Mouse (Mus musculus) limb, embryonic 12.5 days (tissue): ENCODE measurements at regions not wholly inside any gene's neighbourhood (a gene's known extent, or its start where the extent isn't known, plus 50 kb on each side); places are given as distances from the start of the nearest gene placed in this dataset.

Experiments used
- ATAC-seq: fragments of 200-750 bp; cut with Nextera tagmentation; 2 replicates; pipeline ENCODE4 v1.8.0; 2017; ENCODE audit warnings: low read depth, moderate TSS enrichment; ENCODE audit not compliant: insufficient number of reproducible peaks, insufficient read depth, low FRiP score, low TSS enrichment
- H3K27ac ChIP-seq: fragments of 300-500 bp; sonication (generic); 2 replicates; pipeline ENCODE4 v1.5.1; 2016; ENCODE audit warnings: mild to moderate bottlenecking, moderate library complexity
- H3K27me3 ChIP-seq: fragments of 300-500 bp; sonication (generic); 2 replicates; pipeline ENCODE4 v1.6.1; 2016; ENCODE audit warnings: mild to moderate bottlenecking, moderate library complexity
- H3K36me3 ChIP-seq: fragments of 300-500 bp; sonication (generic); 2 replicates; pipeline ENCODE4 v1.6.1; 2016; ENCODE audit warnings: mild to moderate bottlenecking, moderate library complexity
- H3K4me1 ChIP-seq: fragments of 300-500 bp; sonication (generic); replicated peaks from 2 replicates; pipeline ENCODE4 v1.6.1; 2016
- H3K4me2 ChIP-seq: fragments of 300-500 bp; sonication (generic); 2 replicates; pipeline ENCODE4 v1.6.1; 2016; ENCODE audit warnings: mild to moderate bottlenecking, moderate library complexity
- H3K4me3 ChIP-seq: fragments of 300-500 bp; sonication (generic); replicated peaks from 2 replicates; pipeline ENCODE4 v1.5.1; 2016; ENCODE audit warnings: mild to moderate bottlenecking
- H3K9ac ChIP-seq: fragments of 300-500 bp; sonication (generic); replicated peaks from 2 replicates; pipeline ENCODE4 v1.6.1; 2016; ENCODE audit warnings: mild to moderate bottlenecking, moderate library complexity
- H3K9me3 ChIP-seq: fragments of 300-500 bp; sonication (generic); 2 replicates; pipeline ENCODE4 v1.6.1; 2016; ENCODE audit warnings: mild to moderate bottlenecking, moderate library complexity
- WGBS: fragments of 180-500 bp; shearing (Covaris S2); methylation state at CpG from one replicate; pipeline ENCODE4 v1.1.7; 2016; 5-methylcytosine and 5-hydroxymethylcytosine counted together

- WGBS, result 41% methylated on average over 1 of the region's 1 CpGs
- ATAC-seq, result no peak
These were observed 511.4 kb downstream of the Cdk5rap2 start for GRCm38 (mm10) chr4:69898831-69899230.

GRCm38 (mm10) chr4:69896111-69896510 is 514.1 kb downstream of the Cdk5rap2 start:
- H3K4me1 ChIP-seq, result peaks cover 10% of the 10 kb centered on the region
- no peak overlapping the region for H3K27ac ChIP-seq
- WGBS, result 61% methylated on average over 1 of the region's 1 CpGs
- H3K4me2 ChIP-seq, result no peak overlapping the region
- no peak overlapping the region for H3K4me3 ChIP-seq
- H3K9ac ChIP-seq, result no peak overlapping the region
- no peak for ATAC-seq
- no peaks in the 10 kb centered on the region for H3K9me3 ChIP-seq
- no peaks in the 10 kb centered on the region for H3K27me3 ChIP-seq
- no peaks in the 10 kb centered on the region for H3K36me3 ChIP-seq

More at GRCm38 (mm10) chr4:69898831-69899230, 511.4 kb downstream of the Cdk5rap2 start:
- Histone ChIP-seq H3K27me3 (no peaks in the 10 kb centered on the region), H3K4me1 (no peaks in the 10 kb centered on the region), H3K9ac (no peak overlapping the region), H3K9me3 (no peaks in the 10 kb centered on the region), H3K4me2 (no peak overlapping the region), H3K27ac (no peak overlapping the region), H3K36me3 (no peaks in the 10 kb centered on the region), H3K4me3 (no peak overlapping the region)

- H3K9me3 ChIP-seq, result no peaks in the 10 kb centered on the region
- no peak overlapping the region for H3K4me2 ChIP-seq
- no peaks in the 10 kb centered on the region for H3K36me3 ChIP-seq
- no peaks in the 10 kb centered on the region for H3K27me3 ChIP-seq
- ATAC-seq, result no peak
- no peak overlapping the region for H3K27ac ChIP-seq
- H3K4me3 ChIP-seq, result no peak overlapping the region
- peaks cover 19% of the 10 kb centered on the region for H3K4me1 ChIP-seq
- H3K9ac ChIP-seq, result no peak overlapping the region
These were observed 517.4 kb downstream of the Cdk5rap2 start for GRCm38 (mm10) chr4:69892829-69893175.

GRCm38 (mm10) chr4:69891898-69892828 is 518.1 kb downstream of the Cdk5rap2 start:
- Histone ChIP-seq H3K4me1 (peaks cover 19% of the 10 kb centered on the region), H3K4me3 (no peak overlapping the region), H3K27me3 (no peaks in the 10 kb centered on the region), H3K9ac (no peak overlapping the region), H3K4me2 (no peak overlapping the region), H3K36me3 (no peaks in the 10 kb centered on the region), H3K27ac (no peak overlapping the region), H3K9me3 (no peaks in the 10 kb centered on the region)
- ATAC-seq, result peak; percentile 61
- WGBS, result 33% methylated on average over 8 of the region's 8 CpGs

DNA sequence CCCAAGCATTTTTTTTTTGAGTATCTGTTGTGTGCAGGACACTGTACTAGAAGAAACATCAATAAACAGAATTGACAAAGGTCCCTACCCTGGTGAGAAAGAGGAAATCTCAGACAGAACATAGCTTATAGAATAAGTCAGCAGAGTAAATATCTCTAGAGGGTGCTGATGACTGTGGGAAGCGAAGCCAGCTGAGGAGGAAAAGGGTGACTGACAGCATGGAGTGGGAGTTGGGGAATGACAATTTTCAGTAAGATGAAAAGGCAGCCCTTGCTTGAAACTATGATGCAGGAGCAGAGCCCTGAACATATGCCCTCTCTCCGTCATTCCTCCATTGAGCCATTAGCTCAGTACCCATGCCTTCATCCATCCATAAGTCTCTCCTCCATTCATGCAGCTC is 519.6 kb downstream of the Cdk5rap2 start:
- WGBS, result 85% methylated on average over 2 of the region's 2 CpGs
- ATAC-seq, result no peak
- Histone ChIP-seq H3K36me3 (no peaks in the 10 kb centered on the region), H3K9me3 (no peaks in the 10 kb centered on the region), H3K4me2 (no peak overlapping the region), H3K9ac (no peak overlapping the region), H3K27ac (no peak overlapping the region), H3K4me1 (peaks cover 19% of the 10 kb centered on the region), H3K4me3 (no peak overlapping the region), H3K27me3 (no peaks in the 10 kb centered on the region)

DNA sequence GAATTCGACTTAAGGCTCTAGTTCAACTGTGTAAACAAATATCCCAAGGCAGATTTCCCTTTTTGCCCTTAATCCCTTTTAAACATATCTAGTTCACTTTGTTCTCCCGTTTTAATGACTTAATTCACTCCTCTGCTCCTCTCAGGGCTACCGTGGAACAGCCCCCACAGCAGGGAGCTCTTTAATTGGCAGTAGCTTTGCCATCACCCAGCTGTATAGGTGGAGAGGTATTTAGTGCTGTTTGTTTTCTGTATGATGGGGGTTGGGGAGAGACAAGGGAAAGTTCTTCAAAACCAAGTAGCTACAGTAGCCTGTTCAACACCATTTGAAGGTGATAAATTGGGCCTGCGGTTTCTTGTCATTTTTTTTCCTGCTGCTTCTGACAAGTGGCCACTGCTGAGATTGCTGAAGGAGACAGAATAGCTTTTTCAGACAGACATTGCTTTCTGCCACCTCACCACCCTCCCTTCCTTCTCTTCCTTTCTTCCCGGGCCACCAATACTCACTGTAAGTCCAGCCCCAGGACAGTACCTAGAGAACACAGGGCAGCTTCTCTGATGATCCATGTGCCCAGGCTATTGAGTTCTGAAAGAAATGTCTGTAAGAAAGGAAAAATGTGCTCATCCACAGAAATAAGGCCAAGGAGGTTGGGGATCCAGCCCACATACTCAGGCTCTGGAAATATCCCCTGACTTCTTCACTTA is 520.2 kb downstream of the Cdk5rap2 start:
- Histone ChIP-seq H3K36me3 (no peaks in the 10 kb centered on the region), H3K9me3 (no peaks in the 10 kb centered on the region), H3K4me3 (no peak overlapping the region), H3K4me2 (no peak overlapping the region), H3K27me3 (no peaks in the 10 kb centered on the region), H3K27ac (no peak overlapping the region), H3K4me1 (peaks cover 19% of the 10 kb centered on the region), H3K9ac (no peak overlapping the region)
- WGBS, result 19% methylated on average over 5 of the region's 5 CpGs
- ATAC-seq, result no peak

DNA sequence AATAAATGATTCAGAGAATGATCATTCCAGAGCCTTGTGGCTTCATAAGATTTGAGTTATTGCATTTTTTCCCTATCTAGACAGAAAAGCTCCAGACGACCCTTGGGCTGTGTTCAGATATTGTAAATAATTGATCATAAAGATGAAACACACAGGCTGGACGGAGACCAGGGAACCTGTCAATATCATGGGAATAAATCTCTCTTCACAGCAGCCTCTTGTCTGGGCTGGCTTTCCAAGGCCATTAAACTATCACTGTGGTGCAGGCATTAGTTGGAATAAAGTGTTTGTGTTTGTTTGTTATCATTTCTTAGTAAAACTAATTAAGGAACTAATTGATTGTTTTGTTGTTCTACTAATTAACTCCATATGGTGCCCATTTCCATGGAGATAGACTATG is 533.5 kb downstream of the Cdk5rap2 start:
- Histone ChIP-seq H3K36me3 (no peaks in the 10 kb centered on the region), H3K9me3 (no peaks in the 10 kb centered on the region), H3K27me3 (no peaks in the 10 kb centered on the region), H3K4me1 (no peaks in the 10 kb centered on the region), H3K27ac (no peak overlapping the region), H3K9ac (no peak overlapping the region), H3K4me2 (no peak overlapping the region), H3K4me3 (no peak overlapping the region)
- WGBS, result 14% methylated on average over 2 of the region's 2 CpGs
- no peak for ATAC-seq

DNA sequence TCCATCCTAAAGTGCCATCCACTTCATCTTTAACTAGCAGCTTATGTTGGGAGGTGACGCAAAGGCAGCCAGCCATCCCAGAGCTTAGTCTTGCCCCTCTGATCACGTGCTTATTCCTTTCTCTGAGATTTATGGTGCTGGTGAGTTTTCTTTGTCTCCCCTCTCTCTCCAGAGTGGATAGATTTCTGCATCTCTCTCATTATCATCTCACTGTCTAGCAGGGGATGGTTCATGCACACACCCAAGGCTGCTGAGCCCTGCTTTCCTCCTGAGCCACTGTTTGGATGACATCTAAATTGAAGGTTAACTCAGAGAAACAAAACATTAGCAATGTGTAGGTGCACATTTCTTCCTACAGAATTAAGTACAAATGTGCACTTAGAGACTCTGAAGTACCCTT is 539.6 kb downstream of the Cdk5rap2 start:
- Histone ChIP-seq H3K27me3 (no peaks in the 10 kb centered on the region), H3K4me3 (no peak overlapping the region), H3K9me3 (no peaks in the 10 kb centered on the region), H3K27ac (no peak overlapping the region), H3K4me2 (no peak overlapping the region), H3K4me1 (no peaks in the 10 kb centered on the region), H3K36me3 (no peaks in the 10 kb centered on the region), H3K9ac (no peak overlapping the region)
- WGBS, result 52% methylated on average over 2 of the region's 2 CpGs
- no peak for ATAC-seq

GRCm38 (mm10) chr4:69855001-69855400 is 555.2 kb downstream of the Cdk5rap2 start:
- no peak overlapping the region for H3K4me2 ChIP-seq
- H3K9me3 ChIP-seq, result no peaks in the 10 kb centered on the region
- no peak for ATAC-seq
- WGBS, result 94% methylated on average over 13 of the region's 13 CpGs
- no peak overlapping the region for H3K9ac ChIP-seq
- no peaks in the 10 kb centered on the region for H3K36me3 ChIP-seq
- no peaks in the 10 kb centered on the region for H3K27me3 ChIP-seq
- H3K4me3 ChIP-seq, result no peak overlapping the region
- no peak overlapping the region for H3K27ac ChIP-seq
- no peaks in the 10 kb centered on the region for H3K4me1 ChIP-seq

- no peak overlapping the region for H3K9ac ChIP-seq
- no peaks in the 10 kb centered on the region for H3K36me3 ChIP-seq
- H3K4me1 ChIP-seq, result no peaks in the 10 kb centered on the region
- H3K27ac ChIP-seq, result no peak overlapping the region
- H3K4me3 ChIP-seq, result no peak overlapping the region
- no peak overlapping the region for H3K4me2 ChIP-seq
- H3K27me3 ChIP-seq, result no peaks in the 10 kb centered on the region
- no peak for ATAC-seq
- WGBS, result 67% methylated on average over 1 of the region's 1 CpGs
- H3K9me3 ChIP-seq, result no peaks in the 10 kb centered on the region
These were observed 557.6 kb downstream of the Cdk5rap2 start for GRCm38 (mm10) chr4:69852637-69853036.

DNA sequence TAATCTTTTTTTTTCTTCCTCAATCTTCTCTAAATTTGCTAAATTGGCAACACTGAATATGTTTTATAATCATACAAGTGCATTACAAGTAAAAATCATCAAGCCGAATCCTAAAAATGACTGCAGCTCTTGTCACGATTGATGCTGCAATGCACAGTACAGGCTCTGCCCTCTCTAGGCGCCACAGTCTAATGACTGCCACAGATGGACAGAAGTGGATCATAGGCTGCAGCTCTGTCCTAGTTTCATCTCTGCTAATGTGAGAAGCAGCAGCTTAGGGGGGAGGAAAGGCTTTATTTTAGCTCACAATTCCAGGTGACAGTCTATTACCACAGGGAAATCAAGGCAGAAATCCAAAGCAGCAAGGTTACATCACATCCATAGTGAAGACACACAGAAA is 560.8 kb downstream of the Cdk5rap2 start:
- 84% methylated on average over 3 of the region's 3 CpGs for WGBS
- H3K4me3 ChIP-seq, result no peak overlapping the region
- ATAC-seq, result no peak
- H3K27ac ChIP-seq, result no peak overlapping the region
- no peaks in the 10 kb centered on the region for H3K4me1 ChIP-seq
- no peaks in the 10 kb centered on the region for H3K9me3 ChIP-seq
- no peaks in the 10 kb centered on the region for H3K36me3 ChIP-seq
- no peak overlapping the region for H3K9ac ChIP-seq
- H3K4me2 ChIP-seq, result no peak overlapping the region
- no peaks in the 10 kb centered on the region for H3K27me3 ChIP-seq
